Mouse (Mus musculus): ENCODE data around the gene Caln1.

Caln1 gene

DNA sequence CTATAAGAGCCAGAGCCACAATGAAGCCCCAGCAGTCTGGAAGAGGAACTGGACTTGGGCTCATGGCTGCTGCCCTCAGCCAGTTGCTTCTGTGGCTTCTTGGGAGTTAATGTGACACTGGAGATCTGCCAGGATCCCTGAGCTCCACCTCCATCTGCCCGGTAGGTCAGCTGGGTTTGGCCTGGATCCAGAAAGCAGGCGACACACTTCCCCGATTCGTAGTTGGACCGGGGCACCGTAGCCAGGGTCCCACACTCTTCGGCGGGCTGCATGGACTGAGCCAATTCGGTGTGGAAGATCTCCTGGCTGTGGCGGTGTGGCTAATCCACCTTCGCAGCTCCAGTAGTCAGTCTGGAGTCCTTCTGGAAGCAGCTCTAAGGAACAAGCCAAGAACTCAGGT, at the start of gene Caln1:
Gene Caln1, plus strand, starts transcription at position 219 of the 400 bp plus-strand sequence.
- DNase-seq, result peak; percentile 48

DNA sequence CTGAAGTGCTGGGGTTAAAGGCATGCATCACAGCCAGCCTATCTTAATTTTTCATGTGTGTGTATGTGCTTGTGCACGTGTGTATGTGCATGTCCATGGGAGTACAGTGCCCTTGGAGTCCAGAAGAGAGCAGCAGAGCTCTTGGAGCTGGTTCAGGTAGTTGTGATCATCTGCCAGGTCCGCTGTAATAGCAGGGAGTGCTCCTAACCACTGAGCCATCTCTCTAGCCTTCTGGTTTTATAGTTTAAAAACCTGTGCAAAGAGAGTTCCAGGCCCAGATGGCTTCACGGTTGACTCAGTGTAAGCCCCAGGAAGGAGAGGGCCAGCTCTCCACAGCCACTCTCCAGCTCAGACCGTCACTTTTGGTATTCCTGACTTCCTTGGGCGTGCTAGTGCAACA, 49.5 kb upstream of the Caln1 start:
- DNase-seq, result no peak

DNA sequence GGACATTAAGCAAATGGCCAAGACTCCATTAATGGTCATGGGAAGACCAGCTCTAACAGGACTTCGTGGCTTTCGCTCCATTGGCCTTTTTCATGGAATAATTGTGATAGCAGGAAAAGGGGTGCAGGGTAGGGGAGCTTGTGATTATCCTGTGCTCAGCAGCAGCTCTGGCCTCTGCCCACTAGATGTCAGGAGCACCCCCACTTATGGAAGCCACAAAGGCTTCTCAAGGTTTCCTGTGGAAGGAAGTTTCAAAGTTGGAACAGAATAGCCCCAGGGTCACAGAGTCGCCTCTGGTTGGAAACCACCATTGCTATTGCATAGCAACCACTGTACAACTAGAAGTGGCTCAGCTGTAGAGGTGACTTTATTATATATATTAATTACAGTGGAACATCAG, 48.8 kb upstream of the Caln1 start:
- DNase-seq, result peak; percentile 29

DNA sequence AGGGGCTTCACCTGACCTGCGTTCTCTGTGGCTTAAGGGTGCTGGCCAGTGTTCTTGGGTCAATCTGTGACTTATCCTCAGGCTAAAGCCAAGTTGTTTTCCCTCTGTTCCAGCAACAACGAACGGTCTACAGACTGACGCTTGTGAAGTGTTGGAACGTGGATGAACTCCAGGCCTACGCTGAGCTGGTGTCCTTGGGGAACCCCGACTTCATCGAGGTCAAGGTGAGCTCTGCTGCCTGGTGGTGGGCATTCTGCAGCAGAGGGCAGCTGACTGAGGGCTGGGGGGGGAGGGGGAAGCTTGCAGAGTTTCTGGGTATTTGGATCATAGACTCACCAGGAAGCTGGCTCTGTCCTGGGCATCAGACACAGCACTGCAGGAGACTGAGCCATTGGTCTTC, 43.8 kb upstream of the Caln1 start:
- no peak for DNase-seq

DNA sequence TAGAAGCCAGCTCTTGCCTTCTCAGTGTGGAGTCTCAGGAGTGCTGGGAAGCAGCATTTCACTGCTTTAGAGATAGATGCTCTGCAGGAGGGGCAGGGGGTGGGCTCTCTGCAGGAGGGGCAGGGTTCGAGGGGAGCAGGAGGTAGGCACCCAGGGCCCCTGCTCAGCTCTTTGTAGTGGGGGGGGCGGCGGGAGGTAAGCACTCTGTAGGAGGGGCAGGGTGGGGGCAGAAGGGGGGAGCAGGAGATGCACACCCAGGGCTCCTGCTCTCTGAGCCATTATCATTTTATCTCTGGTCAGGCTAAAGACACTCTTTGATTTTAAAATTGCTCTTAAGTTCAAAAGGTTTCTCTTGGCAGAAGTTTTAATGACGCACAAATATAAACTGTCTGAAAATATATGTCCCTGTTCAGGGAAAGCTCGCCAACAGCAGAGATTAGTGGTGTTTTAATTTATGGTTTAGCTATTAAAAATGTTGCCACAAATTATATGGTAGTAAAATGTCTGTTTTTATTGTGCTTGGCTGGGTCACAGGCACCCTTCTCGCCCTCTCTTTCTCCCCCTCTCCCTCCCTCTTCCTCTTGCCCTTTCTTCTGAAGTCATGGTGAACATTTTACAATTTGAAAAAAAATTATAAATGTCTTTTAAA, 41.5 kb upstream of the Caln1 start:
- DNase-seq, result peak; percentile 52

DNA sequence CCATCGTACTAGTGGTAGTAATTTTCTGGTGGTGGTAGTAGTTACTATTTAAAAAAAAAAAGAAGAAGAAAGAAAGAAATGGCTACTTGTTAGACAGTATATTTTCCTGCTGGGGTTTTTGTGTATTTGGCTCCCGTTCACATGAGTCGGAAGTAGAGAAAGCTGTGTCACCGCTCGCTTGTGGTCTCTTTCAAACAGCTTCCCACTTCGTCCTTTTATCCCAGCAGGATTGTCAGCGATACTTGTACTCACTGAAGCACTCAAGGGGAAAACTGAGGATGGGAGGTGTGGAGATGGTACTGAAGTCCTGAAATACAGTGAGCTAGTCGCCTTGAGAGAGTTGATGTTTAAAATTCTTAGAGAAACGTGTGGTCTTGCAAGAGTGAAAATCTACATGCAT, 40.9 kb upstream of the Caln1 start:
- DNase-seq, result peak; percentile 16

DNA sequence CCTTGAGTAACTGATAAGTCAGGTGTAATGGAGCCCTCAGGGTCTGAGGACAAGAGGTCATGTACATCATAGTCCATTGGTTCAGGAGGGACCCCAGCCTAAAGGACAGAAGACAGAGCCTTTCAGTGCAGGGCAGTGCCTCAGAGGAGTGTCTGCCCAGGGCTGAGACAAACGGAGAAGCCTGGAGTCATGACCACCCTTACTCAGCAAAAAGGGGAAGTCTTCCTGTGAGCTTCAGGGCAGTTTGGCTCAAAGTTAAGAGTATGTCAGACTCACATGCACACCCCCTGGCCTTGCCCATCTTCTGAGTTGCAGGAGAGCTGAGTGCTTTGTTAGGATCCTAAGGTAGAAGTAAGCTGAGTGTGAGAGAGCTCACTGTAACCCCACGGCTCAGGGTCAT, 39.4 kb upstream of the Caln1 start:
- DNase-seq, result no peak

DNA sequence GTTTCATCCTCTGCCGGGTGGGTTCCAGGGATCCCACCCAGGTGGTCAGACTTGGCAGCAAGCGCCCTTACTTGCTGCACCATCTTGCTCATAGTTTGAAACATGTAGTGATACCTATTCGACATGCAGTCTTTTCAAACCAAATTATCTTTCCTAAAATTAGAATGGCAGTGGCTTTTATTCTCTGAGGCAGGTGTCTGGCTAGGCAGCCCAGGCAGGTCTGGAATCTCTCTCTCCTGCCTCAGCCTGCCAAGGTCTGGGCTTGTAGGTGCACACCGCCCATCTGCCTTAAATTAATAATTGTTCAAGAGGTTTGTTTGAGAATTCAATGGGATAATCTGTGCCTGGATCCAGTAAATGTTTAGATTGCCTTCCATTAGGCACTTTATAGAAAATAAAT, 38.5 kb upstream of the Caln1 start:
- no peak for DNase-seq

DNA sequence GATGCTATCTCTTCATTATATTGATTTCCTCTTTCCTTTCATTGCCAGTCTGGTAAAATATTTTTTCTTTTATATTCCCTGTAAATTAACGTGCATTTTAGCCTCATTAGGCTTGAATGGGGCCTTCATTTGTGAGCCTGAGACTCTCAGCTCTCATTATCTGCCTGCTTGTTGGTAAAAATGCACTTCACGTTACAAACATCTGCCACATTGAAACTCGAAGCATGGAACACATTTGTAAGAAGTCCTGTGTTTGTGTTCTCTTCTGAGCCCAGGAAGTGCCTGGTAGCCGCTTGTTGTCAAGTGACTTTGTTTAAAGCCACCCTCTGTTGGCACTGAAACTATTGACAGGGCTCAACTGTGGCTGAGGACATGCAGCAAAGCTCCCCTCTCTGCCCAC, 38.0 kb upstream of the Caln1 start:
- DNase-seq, result no peak

DNA sequence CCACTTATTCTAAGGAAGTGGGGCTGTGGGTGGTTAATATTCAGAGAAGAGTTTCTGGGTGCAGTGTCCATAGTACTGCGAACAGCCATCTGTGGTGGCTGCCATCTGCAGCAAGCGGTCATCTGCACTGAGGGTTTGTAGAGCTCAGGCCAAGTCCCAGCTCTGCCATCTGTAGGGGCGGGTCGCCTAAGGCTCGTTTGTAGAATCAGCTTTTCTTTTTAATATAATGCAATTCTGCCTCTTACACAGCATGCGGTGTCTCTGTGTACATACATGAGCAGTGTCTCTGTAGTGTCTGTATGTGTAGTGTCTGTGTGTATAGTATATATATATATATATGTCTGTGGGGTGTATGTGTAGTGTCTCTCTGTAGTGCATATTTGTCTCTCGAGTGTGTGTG, 35.7 kb upstream of the Caln1 start:
- no peak for DNase-seq

DNA sequence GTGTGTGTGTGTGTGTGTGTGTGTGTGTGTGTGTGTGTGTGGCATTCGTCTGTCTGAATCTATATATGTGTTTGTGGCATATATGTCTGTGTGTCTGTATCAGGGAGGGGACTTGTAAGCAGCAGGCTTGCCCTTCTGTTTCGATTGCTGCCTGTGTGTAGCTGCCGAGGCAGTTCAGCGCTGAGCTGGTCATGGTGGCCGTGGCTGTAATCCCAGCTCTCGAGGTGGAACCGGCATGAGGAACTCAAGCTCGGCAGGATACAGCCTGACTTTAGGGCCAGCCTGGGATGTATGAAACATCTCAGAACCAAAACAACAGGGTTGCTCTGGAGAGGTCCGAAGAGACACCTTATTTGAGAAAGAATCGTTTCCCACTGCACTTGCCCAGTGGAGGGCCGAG, 35.3 kb upstream of the Caln1 start:
- DNase-seq, result no peak

DNA sequence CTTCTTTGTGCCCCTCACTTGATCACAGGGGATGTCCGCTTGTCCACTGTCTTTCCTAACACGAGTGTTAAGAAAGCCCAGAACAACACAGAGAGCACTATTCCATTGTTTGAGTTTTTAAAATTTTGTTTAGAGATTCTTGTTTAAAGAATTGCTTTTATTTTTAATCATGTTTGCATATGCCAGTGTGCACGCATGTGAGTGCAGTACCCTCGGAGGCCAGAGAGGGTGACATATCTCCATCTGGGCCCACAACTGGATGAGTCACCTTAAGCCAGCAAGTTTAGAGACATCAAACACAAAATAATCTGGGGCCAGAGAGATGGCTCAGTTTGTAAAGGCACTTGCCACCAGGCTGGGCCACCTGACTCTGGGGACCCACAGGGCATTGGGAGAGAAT, 33.8 kb upstream of the Caln1 start:
- no peak for DNase-seq

DNA sequence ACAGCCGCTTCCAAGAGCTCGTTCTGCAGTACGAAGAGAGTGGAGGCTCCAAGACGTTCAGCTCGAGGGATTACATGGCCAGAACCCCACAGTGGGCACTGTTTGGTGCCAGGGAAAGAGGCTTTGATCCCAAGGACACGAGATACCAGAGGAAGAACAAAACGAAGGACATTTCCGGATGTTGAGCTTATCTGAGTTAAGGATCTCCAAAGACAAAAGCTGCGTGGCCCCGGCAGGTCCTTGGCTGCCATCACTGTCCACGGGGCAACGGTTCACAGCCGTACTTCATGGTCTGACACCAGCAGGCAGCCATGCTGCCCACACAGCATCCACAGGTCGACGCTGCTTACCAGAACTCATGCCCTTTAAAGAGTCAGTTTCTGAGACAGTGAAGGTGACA, 28.6 kb upstream of the Caln1 start:
- DNase-seq, result no peak

DNA sequence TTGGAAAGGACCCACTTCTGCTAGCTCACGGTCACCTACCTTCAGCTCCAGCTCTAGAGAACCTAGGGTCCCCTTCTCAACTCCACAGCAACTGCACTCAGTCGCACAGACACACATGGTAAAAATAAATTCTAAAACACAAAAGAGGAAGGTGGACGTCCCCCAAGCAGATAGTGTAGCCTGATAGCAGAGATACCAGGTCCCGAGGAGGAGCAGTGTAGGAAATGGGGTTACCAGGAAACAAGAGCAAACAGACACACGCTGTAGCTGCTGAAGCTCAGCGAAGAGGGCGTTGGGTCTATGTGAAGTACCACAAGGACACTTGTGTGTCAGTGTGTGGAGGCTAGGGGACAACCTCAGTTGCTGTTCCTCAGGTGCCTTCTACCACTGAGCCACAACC, 24.3 kb upstream of the Caln1 start:
- no peak for DNase-seq

DNA sequence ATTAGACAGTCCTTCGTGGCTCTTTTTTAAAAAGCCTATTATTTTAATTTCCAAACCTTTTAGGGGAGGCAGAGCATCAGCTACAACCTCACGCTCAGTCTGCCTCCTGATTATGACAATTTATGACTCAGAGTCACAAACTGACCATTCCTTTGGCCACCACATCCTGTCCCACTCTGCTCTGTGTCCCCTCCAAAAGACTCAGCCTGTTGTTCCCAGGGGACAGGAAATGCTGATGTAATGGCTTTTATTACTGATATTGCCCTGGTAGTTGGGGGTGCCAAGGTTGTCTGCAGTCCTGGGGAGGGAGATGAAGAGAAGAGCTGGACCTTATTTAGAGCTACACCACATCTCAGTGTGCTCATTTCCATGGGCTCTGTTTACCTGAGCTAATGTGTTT, 23.4 kb upstream of the Caln1 start:
- peak; percentile 46 for DNase-seq

DNA sequence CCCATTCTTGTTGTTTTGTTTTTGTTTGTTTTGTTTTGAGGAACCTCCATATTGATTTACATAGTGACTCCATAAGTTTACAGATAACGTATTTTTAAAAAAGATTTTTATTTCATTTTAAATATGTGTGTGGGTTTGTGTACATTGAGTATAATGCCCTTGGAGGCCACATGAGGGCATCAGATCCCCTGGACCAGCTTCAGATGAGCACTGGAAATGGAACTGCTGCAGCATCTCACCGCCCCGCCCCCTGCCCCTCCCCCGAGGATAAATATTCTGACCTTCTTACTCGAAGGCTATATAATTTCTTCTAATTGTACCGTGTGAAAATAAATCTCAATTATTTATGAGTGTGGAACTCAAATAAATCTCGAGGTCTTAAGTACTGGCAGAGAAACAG, 14.0 kb upstream of the Caln1 start:
- DNase-seq, result no peak

DNA sequence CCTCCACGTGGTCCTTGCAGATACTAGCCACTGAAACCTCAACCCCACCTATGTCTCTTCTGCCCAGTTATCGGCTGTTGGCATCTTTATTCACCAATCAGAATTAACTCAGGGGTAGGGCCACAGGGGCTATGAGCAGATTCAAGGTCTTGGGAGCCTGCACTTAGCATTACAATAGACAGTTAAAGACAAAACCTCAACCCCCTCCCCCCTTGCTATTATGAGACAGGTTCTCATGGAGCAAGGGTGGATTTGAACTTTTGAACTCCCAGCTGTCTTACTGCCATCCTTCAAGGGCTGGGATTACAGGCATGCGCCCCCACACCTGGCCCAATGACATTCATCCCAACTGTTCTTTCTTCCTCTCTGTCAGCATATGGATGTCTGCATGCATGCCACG, 6.1 kb upstream of the Caln1 start:
- DNase-seq, result no peak

DNA sequence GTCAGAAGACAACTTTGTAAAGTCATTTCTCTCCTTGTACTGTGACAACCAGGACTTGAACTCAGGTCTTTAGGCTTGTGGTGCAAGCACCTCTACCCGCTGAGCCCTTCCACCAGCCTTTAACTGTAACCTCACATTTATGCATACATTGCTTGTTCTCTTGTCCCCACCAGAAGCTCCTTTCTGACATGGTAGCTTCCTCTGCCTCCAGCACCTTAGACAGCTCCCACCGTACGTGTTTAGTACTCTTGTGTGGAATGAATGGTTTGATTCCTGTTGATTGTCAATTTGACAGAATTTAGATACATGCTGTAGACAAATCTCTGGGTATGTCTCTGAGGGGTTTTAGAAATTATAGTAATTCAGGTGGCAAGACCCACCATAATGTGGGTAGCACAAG, 5.5 kb upstream of the Caln1 start:
- DNase-seq, result peak; percentile 16

DNA sequence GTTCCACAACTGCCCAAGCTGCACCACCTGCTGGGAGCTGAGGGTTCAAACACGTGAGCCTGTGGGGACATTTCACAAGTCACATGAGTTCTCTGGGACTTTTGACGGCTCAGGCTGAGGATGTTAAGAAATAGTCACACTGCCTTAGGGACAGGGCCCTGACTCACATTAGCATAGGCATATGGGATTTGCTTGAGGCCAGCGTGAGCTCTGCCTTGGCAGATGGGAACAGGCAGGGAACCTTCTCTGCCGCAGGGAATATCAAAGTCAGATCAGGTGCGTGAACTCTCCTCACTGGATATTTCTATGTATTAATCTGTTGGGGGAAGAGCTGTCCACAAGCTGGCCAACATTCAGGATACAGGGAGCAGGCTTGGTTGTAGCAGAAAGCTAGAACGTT, 1.0 kb upstream of the Caln1 start:
- DNase-seq, result no peak

DNA sequence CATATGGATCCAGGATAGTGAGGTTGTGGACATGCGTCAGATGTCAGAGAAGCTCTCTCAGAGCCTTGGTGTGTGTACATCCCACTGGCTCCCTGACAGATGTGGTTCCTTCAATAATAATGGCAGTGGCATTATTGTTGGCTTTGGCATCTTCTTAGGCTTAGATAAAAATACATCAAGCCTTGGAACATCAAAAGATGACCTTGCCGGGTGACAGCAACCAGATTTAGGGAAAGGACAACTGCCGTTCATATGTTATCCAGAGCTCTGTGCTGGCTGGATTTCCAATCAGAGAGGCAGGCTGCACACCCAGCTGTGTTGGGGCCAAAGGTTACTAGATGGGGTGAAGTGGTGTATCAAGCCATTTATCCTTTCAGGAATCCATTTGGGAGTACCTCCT, 6.2 kb downstream of the Caln1 start:
- DNase-seq, result no peak

DNA sequence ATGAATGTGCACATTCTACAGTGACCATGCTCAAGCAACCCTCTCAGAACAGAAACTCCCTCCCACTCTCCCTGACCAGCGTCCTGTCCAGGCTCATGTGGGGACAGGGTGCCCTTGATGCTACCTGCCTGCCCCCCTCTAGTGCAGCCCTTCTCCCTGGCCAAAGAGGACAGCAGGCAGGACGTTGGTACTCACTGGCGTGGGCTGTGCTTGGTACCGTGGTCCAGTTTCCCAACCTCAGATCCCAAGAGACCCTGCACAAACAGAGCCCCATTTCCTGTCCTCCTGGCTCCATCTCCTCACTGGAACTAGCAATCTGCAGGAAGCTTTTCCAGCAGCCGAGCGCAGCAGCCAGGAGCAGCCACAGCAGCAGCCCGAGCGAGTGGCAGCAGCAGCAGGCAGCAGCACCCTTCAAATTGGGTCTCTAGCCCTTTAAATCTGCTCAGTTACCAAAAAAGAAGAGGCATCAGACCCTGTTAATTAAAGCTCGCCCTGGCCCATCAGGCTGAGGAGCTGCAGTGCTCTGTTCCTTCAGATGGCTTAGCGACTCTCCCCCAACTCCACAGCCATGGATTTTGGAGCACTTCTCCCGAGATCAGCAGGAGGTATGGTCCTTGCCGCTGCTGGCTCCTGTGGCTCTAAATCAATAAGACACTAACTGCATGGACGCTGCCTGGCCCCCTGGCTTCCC, 15.1 kb downstream of the Caln1 start, which contains the start of gene A330070K13Rik:
Gene A330070K13Rik, minus strand, starts transcription at position 410 of the 691 bp plus-strand sequence.
- DNase-seq, result no peak

DNA sequence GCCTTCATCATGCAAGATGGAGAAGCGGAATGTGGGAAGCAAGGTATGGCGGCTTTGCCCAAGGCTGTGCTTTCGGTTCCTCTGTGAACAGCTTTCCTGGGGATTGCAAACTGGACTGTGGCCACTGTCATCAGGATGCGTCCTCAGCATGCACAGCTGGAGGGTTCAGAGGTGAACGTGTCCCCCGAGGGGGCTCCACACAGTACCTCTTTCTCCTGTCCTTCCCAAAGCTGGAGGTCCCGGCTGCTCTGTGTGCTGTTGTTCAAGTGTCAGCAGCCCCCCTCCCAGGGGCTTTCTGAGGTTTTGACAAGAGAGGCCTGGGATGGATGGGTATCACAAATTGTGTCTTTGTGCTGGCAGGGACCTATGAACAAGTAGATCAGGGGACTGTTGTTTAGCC, 17.2 kb downstream of the Caln1 start:
- no peak for DNase-seq

DNA sequence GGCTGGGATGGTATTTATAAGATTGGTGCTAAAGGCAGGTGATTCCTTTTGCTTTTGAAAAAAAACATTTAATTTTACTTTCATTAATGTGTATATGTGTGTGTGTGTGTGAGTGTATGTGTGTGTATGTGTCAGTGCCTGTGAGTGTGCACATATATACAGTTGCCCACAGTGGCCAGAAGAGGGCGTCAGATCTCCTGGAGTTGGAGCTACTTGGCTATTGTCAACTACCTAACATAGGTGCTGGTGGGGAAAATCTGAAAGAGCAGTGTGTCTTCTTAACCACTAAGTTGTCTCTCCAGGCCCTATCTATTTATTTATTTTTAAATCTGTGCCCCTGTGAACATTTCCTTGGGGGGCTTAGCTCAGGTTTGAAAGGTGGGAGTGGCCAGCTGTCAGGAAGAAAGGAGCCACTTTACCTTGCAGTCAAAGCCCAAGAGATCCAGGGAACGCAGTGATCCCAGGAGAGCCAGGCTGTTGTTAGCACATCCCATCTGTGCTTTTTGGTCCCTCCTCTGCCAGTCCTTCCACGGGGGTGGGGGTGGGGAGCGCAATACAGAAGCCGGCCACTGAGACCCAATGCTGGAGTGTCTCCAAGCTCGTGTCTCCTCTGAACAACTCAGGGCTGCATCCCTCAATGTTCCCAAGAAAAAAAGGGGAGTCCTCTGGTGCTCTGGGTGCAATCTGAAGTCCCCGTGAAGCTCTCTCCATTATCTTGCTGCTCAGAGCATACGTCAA, 24.5 kb downstream of the Caln1 start:
- DNase-seq, result peak; percentile 2

DNA sequence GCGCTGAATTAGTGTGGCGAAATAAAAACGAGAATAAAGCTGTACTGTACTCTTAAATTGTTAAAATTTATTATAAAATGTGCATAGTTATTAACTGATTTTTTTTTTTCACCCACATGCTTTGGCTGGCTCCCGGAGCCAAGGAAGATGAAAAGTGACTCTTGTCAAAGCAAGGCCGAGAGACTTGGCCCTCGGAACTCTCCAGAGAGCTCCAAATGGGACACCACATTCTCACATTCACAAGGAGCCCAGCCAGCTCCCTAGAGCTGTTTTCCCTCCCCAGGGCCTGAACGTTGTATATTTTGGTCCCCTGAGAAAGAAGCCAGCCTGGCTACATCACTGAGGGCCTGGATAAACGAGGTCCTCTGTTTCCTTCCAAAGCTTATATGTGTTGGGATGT, 25.1 kb downstream of the Caln1 start:
- peak; percentile 51 for DNase-seq
